Mouse (Mus musculus) midbrain, embryonic 16.5 days (tissue): ENCODE data around the gene 4930430F08Rik. TPM values are rescaled to one million over a fixed set of nuclear protein-coding genes. Genes with fewer than 3 reads are reported as not detected.

Source experiments
- ATAC-seq: fragments of 200-750 bp; cut with Nextera tagmentation; 2 replicates; pipeline ENCODE4 v1.8.0; 2017; ENCODE audit warnings: moderate TSS enrichment
- H3K27ac ChIP-seq: fragments of 300-500 bp; sonication (generic); 2 replicates; pipeline ENCODE4 v1.5.1; 2014; ENCODE audit warnings: mild to moderate bottlenecking, low read length, mixed read lengths
- H3K27me3 ChIP-seq: fragments of 300-500 bp; sonication (generic); 2 replicates; pipeline ENCODE4 v1.6.1; 2014; ENCODE audit warnings: low read depth, low read length, mixed read lengths; ENCODE audit not compliant: control insufficient read depth, insufficient read depth
- H3K36me3 ChIP-seq: fragments of 300-500 bp; sonication (generic); 2 replicates; pipeline ENCODE4 v1.6.1; 2014; ENCODE audit warnings: mild to moderate bottlenecking, low read length, moderate library complexity, mixed read lengths; ENCODE audit not compliant: control insufficient read depth, insufficient read depth
- H3K4me1 ChIP-seq: fragments of 300-500 bp; sonication (generic); 2 replicates; pipeline ENCODE4 v1.6.1; 2014; ENCODE audit warnings: mild to moderate bottlenecking, low read length, mixed read lengths; ENCODE audit not compliant: control insufficient read depth, insufficient read depth
- H3K4me2 ChIP-seq: fragments of 300-500 bp; sonication (generic); 2 replicates; pipeline ENCODE4 v1.6.1; 2014; ENCODE audit warnings: mild to moderate bottlenecking, low read length, mixed read lengths
- H3K4me3 ChIP-seq: fragments of 300-500 bp; sonication (generic); 2 replicates; pipeline ENCODE4 v1.5.1; 2014; ENCODE audit warnings: low read depth, mild to moderate bottlenecking, low read length, moderate library complexity, mixed read lengths
- H3K9ac ChIP-seq: fragments of 300-500 bp; sonication (generic); 2 replicates; pipeline ENCODE4 v1.6.1; 2014; ENCODE audit warnings: low read depth, low read length, mixed read lengths
- H3K9me3 ChIP-seq: fragments of 300-500 bp; sonication (generic); replicated peaks from 2 replicates; pipeline ENCODE4 v1.6.1; 2014; ENCODE audit warnings: mild to moderate bottlenecking, low read length, mixed read lengths; ENCODE audit not compliant: control insufficient read depth, poor library complexity, severe bottlenecking
- WGBS: fragments of 180-500 bp; shearing (Covaris S2); extraction: QIAGEN DNeasy Blood & Tissue Kit; methylation state at CpG from one replicate; pipeline ENCODE4 v1.1.7; 2014; 5-methylcytosine and 5-hydroxymethylcytosine counted together
- polyA plus RNA-seq: library from polyadenylated mRNA; unstranded; fragments of >200 nt; fragmentation: Nextera tagmentation; extraction: Ambion mirVana; gene quantifications from 2 replicates; pipeline ENCODE4 v1.2.1, GENCODE M21; 2015

Gene 4930430F08Rik
- polyA plus RNA-seq, 1 experiment from 2014 or later = 16.6 TPM

DNA sequence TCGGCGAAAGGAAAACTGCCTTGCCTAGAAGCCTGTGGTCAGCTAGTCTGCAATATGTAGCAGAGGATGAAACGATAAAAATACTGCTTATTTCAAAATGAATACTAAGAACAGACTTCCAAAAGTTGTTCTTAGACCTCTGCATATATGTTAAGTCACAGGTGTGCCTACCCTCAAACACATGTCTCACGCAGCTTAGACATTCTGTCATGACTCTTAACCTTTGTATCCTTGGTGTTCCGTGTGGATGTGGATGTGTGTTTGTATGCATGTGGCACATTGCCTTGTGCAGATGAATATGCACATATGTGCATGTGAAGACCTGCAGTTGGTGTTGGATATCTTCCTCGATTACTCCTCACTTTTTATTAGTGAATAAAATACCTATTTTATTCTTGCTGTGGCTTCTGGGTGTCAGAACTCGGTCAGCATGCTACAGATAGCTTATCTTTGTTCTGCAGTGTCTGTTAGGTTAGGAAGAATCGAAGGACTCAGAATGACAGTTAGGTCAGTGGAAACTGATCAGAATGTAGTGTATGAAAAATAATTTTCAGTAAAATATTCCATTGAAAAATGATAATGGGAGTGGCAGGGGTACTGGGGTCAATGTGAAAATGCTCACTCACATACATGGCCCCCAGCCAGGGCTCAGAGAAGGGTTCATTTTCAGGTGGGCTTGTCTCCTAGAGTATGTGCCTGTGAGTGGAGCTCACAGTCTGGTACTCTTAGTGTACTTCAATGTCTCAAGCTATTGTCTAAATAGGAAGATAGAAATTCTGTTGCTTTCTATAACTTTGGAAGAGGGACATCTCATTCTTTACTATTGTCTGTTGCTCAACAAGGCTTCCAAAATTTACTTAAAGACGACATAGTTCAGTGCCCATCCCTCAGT, 65.5 kb downstream of the 4930430F08Rik start:
- Histone ChIP-seq H3K27ac (no peak overlapping the region), H3K4me2 (no peak overlapping the region), H3K9ac (no peak overlapping the region), H3K4me1 (no peaks in the 10 kb centered on the region), H3K9me3 (no peaks in the 10 kb centered on the region), H3K36me3 (no peaks in the 10 kb centered on the region; the same call in 1 of the 2 replicates), H3K27me3 (no peaks in the 10 kb centered on the region), H3K4me3 (no peak overlapping the region)
- no peak for ATAC-seq
- 95% methylated on average over 9 of the region's 9 CpGs for WGBS

DNA sequence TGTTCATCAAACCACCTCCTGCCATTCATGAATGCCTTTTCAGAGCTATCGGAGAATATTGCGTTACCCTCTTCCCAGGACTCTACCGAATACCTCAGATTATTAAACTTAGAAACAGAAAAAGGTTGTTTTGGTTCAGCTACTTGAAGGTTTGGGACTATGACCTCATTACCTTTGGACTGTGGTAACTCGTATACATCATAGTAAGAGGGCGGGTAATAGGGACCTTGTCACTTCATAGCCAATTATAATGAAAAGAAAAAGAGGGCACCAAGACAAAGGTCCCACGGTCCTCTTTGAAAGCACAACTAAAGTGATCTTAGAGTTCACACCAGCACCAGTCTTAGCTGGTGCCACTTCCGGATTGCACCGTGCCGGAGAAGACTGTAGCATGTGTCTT, 67.9 kb downstream of the 4930430F08Rik start:
- H3K4me3 ChIP-seq = no peak overlapping the region
- H3K9me3 ChIP-seq = no peaks in the 10 kb centered on the region
- H3K27me3 ChIP-seq = no peaks in the 10 kb centered on the region
- ATAC-seq = no peak
- H3K4me2 ChIP-seq = no peak overlapping the region
- no peak overlapping the region for H3K27ac ChIP-seq
- 85% methylated on average over 9 of the region's 9 CpGs for WGBS
- H3K36me3 ChIP-seq = no peaks in the 10 kb centered on the region; the same call in 1 of the 2 replicates
- no peak overlapping the region for H3K9ac ChIP-seq
- H3K4me1 ChIP-seq = no peaks in the 10 kb centered on the region

Other genes with a start within 250 kb of the 4930430F08Rik start
- not detected in 2 replicates for gene Gm4302, start 249.6 kb downstream of the 4930430F08Rik start, polyA plus RNA-seq
- not detected in 2 replicates for gene Gm4303, start 244.5 kb downstream of the 4930430F08Rik start, polyA plus RNA-seq
- not detected in 2 replicates for gene Gm4305, start 239.3 kb downstream of the 4930430F08Rik start, polyA plus RNA-seq
- gene Gm4307, start 229.1 kb downstream of the 4930430F08Rik start, polyA plus RNA-seq = not detected in 2 replicates
- not detected in 2 replicates for gene Gm4312, start 207.9 kb downstream of the 4930430F08Rik start, polyA plus RNA-seq
- gene Tmtc3, start 103.1 kb downstream of the 4930430F08Rik start, polyA plus RNA-seq = 11.9 and 12.1 TPM in 2 replicates
- 6.4 and 6.6 TPM in 2 replicates for gene Cep290, start 102.9 kb downstream of the 4930430F08Rik start, polyA plus RNA-seq
- 0.23 and 0.26 TPM in 2 replicates for gene 1700017N19Rik, start 61 bp upstream of the 4930430F08Rik start, polyA plus RNA-seq